Mouse (Mus musculus): Measurements from ENCODE around the gene Olfr582. TPM values are rescaled to one million over a fixed set of nuclear protein-coding genes. Genes with fewer than 3 reads are reported as not detected.

Olfr582 gene
- total RNA-seq (2022): not detected

- no peak for DNase-seq (ENCODE audit: low spot score in 2 of 2)
Observed at GRCm38 (mm10) chr7:103037724-103038123, at the start of gene Olfr582. TSS of gene Olfr582 (plus strand) at chr7:103038024.

DNA sequence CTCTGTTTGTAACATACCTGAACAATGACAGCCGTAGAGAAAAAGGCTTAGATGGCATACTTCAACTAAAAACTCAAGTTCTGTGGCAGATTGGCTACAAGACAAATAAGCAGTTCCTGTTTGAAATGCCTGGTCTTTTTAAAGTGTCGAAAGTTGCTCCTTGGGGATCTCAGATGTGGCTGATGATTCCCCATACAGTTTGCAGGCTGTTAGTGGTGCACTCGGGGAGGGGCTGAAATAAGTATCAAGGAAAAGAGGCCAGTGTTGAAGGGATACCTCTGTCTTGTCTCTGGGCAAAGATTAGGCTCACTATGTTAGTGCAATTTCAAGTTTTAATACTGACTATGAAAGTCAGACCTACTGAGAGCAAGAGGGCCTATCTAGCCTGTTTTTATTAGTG, 48.6 kb upstream of the Olfr582 start, which contains the start of gene Olfr578:
TSS of gene Olfr578 (minus strand) at position 101 of the 400 bp plus-strand sequence.
- no peak for DNase-seq (ENCODE audit: low spot score in 2 of 2)

DNA sequence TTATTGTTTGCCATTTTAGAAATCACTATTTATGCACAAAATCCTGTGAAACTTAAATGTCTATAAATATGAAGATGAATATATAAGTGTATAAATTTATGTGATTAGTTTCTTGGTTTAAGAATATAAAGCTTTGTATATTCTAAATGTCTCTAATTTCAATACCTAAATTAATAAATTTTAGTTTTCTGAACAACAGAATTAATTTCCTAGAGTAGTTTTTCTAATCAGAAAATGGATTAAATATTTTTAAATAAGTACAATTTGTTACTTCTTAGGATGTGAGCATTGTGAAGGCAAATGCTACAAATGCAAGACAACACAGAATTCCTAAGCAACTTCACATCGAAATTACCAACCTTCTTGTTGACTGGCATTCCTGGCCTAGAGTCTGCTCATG, 13.2 kb downstream of the Olfr582 start, which contains the start of gene Olfr583:
TSS of gene Olfr583 (plus strand) at position 301 of the 400 bp plus-strand sequence.
- no peak for DNase-seq (ENCODE audit: low spot score in 2 of 2)

DNA sequence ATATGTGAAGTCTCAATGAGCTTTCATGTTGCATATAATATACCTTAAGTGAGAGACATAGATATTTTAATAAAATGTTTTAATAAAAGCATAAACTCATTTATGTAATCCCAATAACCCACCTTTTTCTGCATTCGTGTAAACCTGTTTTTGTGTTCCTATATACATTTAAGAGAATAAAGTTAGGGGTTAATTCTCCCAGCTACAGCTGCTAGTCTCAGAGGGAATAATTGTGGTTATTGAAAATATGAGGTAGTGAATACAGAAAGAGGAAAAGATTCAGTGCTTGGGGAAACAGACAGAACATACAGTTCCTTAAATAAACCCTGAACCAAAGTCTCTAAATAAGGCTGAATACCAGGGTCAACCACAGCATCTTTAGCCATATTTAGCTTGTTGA, 43.8 kb downstream of the Olfr582 start, which contains the start of gene Olfr584:
TSS of gene Olfr584 (plus strand) at position 301 of the 400 bp plus-strand sequence.
- no peak for DNase-seq (ENCODE audit: low spot score in 2 of 2)

Other genes with a start within 250 kb of the Olfr582 start
- gene Olfr564, start 234.5 kb upstream of the Olfr582 start, total RNA-seq (2022): not detected
- gene Olfr566, start 179.3 kb upstream of the Olfr582 start, total RNA-seq (2022): not detected
- not detected for gene Olfr568, start 160.9 kb upstream of the Olfr582 start, total RNA-seq (2022)
- not detected for gene Olfr569, start 147.1 kb upstream of the Olfr582 start, total RNA-seq (2022)
- gene Olfr570, start 143.4 kb upstream of the Olfr582 start, total RNA-seq (2022): not detected
- gene Olfr571, start 120.5 kb upstream of the Olfr582 start, total RNA-seq (2022): not detected
- not detected for gene Olfr572, start 113.6 kb upstream of the Olfr582 start, total RNA-seq (2022)
- gene Olfr573-ps1, start 95.4 kb upstream of the Olfr582 start, total RNA-seq (2022): not detected
- not detected for gene Olfr574, start 89.6 kb upstream of the Olfr582 start, total RNA-seq (2022)
- gene Olfr575, start 79.2 kb upstream of the Olfr582 start, total RNA-seq (2022): not detected
- not detected for gene Olfr576, start 75.4 kb upstream of the Olfr582 start, total RNA-seq (2022)
- gene Olfr577, start 62.1 kb upstream of the Olfr582 start, total RNA-seq (2022): not detected
- not detected for gene Olfr578, start 48.7 kb upstream of the Olfr582 start, total RNA-seq (2022)
- not detected for gene Olfr583, start 13.3 kb downstream of the Olfr582 start, total RNA-seq (2022)
- gene Olfr584, start 43.9 kb downstream of the Olfr582 start, total RNA-seq (2022): not detected
- not detected for gene Olfr585, start 59.7 kb downstream of the Olfr582 start, total RNA-seq (2022)
- gene Olfr586, start 87.6 kb downstream of the Olfr582 start, total RNA-seq (2022): not detected
- not detected for gene Olfr588-ps1, start 102.9 kb downstream of the Olfr582 start, total RNA-seq (2022)
- not detected for gene Olfr589, start 118.3 kb downstream of the Olfr582 start, total RNA-seq (2022)
- not detected for gene Olfr591, start 140.3 kb downstream of the Olfr582 start, total RNA-seq (2022)
- gene Olfr592, start 146.8 kb downstream of the Olfr582 start, total RNA-seq (2022): not detected
- not detected for gene Olfr593, start 173.8 kb downstream of the Olfr582 start, total RNA-seq (2022)
- gene Olfr594, start 179.0 kb downstream of the Olfr582 start, total RNA-seq (2022): not detected
- not detected for gene Usp17ld, start 214.5 kb downstream of the Olfr582 start, total RNA-seq (2022)